Mouse (Mus musculus): ENCODE measurements around the gene Aldh3b2.

Aldh3b2 gene

GRCm38 (mm10) chr19:3988066-3988465 lies 15.9 kb downstream of the Aldh3b2 start:
- no peak for DNase-seq (ENCODE audit: low spot score)

GRCm38 (mm10) chr19:3988750-3989149 lies 16.6 kb downstream of the Aldh3b2 start:
- DNase-seq (ENCODE audit: low spot score) = no peak

GRCm38 (mm10) chr19:3990804-3991203 lies 18.7 kb downstream of the Aldh3b2 start:
- peak; percentile 35 for DNase-seq (ENCODE audit: low spot score)

GRCm38 (mm10) chr19:3991562-3991961 lies 19.4 kb downstream of the Aldh3b2 start:
- no peak for DNase-seq (ENCODE audit: low spot score)

GRCm38 (mm10) chr19:3991966-3992365 lies 19.8 kb downstream of the Aldh3b2 start:
- no peak for DNase-seq (ENCODE audit: low spot score)

- no peak for DNase-seq (ENCODE audit: low spot score)
Measured at GRCm38 (mm10) chr19:3992416-3992815, 20.3 kb downstream of the Aldh3b2 start, which contains the start of gene Tbx10. Gene Tbx10, plus strand, starts transcription at chr19:3992752.

GRCm38 (mm10) chr19:3994932-3995331 lies 22.8 kb downstream of the Aldh3b2 start:
- DNase-seq (ENCODE audit: low spot score) = no peak

GRCm38 (mm10) chr19:3995505-3995904 lies 23.4 kb downstream of the Aldh3b2 start:
- DNase-seq (ENCODE audit: low spot score) = no peak

- no peak for DNase-seq (ENCODE audit: low spot score)
Measured at GRCm38 (mm10) chr19:3996106-3996505, 24.0 kb downstream of the Aldh3b2 start.

GRCm38 (mm10) chr19:3996747-3997146 lies 24.6 kb downstream of the Aldh3b2 start:
- no peak for DNase-seq (ENCODE audit: low spot score)

GRCm38 (mm10) chr19:3997231-3997630 lies 25.1 kb downstream of the Aldh3b2 start:
- no peak for DNase-seq (ENCODE audit: low spot score)

- DNase-seq (ENCODE audit: low spot score) = no peak
Measured at GRCm38 (mm10) chr19:3998335-3998734, 26.2 kb downstream of the Aldh3b2 start.

- no peak for DNase-seq (ENCODE audit: low spot score)
Measured at GRCm38 (mm10) chr19:3999121-3999730, 27.1 kb downstream of the Aldh3b2 start.

- DNase-seq (ENCODE audit: low spot score) = peak; percentile 98
Measured at GRCm38 (mm10) chr19:4000119-4000900, 28.2 kb downstream of the Aldh3b2 start, which contains the start of the genes Nudt8 and Gm49405. Gene Nudt8, plus strand, starts transcription at chr19:4000580. Gene Gm49405, plus strand, starts transcription at chr19:4000626.

- DNase-seq (ENCODE audit: low spot score) = no peak
Measured at GRCm38 (mm10) chr19:4000949-4001525, 28.9 kb downstream of the Aldh3b2 start.

- DNase-seq (ENCODE audit: low spot score) = no peak
Measured at GRCm38 (mm10) chr19:4001752-4002151, 29.6 kb downstream of the Aldh3b2 start.

GRCm38 (mm10) chr19:4003112-4003511 lies 31.0 kb downstream of the Aldh3b2 start, which contains the start of gene Doc2g:
Gene Doc2g, plus strand, starts transcription at chr19:4003313.
- DNase-seq (ENCODE audit: low spot score) = no peak

GRCm38 (mm10) chr19:4003641-4004040 lies 31.5 kb downstream of the Aldh3b2 start:
- DNase-seq (ENCODE audit: low spot score) = no peak

GRCm38 (mm10) chr19:4004331-4004730 lies 32.2 kb downstream of the Aldh3b2 start:
- DNase-seq (ENCODE audit: low spot score) = no peak

GRCm38 (mm10) chr19:4005091-4005490 lies 33.0 kb downstream of the Aldh3b2 start:
- no peak for DNase-seq (ENCODE audit: low spot score)

- no peak for DNase-seq (ENCODE audit: low spot score)
Measured at GRCm38 (mm10) chr19:4005971-4006370, 33.8 kb downstream of the Aldh3b2 start.

- no peak for DNase-seq (ENCODE audit: low spot score)
Measured at GRCm38 (mm10) chr19:4011086-4011485, 39.0 kb downstream of the Aldh3b2 start.
